Mouse (Mus musculus): ENCODE results near the gene Acacb.

GRCm38 (mm10) chr5:114102807-114103206 is 43.5 kb upstream of the Acacb start:
- no peak for TF ChIP-seq POLR2A (IDR thresholded peaks at IDR 0.05; ENCODE audit: borderline replicate concordance, control insufficient read depth, low read depth, low read length)
- no peak for TF ChIP-seq CTCF (IDR thresholded peaks at IDR 0.05; ENCODE audit: control insufficient read depth, insufficient read depth, low read length)
